8 mouse cellular contexts compared by ENCODE assay signal in the genomic region with DNA sequence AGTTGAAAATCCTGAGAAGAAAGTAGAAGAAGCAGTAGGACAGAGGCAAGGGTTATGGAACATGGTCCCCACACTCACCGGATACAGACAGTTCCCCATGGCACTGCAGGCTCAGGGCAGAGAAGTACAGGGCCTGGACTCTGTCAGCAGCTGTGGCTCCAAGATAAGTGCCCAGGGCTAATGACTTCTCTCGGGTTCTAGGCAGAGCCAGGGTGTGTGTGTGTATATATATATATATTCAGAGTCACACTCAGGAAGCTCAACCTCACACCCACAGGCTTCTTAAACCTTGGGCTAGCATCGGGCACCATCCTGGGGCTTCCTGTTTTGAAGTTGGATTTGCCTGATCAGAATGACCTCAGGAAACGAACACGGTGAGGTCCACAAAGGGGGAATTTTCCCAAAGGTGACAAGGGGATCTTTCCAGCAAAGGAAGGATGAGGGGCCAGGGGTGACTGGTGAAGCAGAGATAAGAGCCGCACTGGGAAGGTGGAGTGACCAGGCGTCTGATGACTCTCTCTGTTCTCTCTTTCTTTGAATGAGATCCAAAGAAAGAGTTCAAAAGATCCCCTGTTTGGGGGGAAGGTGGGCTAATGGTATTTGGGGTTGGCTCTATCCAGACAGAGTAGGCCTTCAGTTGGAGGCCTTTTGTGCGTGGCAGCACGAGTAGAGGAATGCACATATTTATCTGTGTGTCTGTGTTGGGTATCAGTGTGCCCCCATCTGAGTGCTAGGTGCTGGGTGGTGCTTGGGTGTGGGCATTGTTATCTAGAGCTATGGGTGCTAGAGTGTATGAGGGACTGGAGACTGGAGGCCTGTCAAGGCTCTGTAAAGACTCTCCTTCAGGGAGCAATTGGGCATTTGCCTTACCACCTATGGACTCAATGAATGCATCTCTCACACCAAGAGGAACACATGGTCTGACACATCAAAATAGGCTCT. TPM values are rescaled to one million over a fixed set of nuclear protein-coding genes. Genes with fewer than 3 reads are reported as not detected.
A peak's percentile ranks its signal among the peaks of the same experiment; 100 is the strongest.
DNase-seq lines count a peak whose midpoint lies in the region; ATAC-seq lines count a peak whose summit lies in the region.

A gene (minus strand): TSS at position 439 of the 942 bp plus-strand sequence.

- no peak within 1 kb of the TSS for H3K4me3 ChIP-seq in neural tube, embryonic 15.5 days (replicated peaks)

- WGBS in neural tube, embryonic 15.5 days, result 77% methylated on average over 9 of the region's 9 CpGs

- H3K27ac ChIP-seq in neural tube, embryonic 15.5 days (replicated peaks), result no peak within 1 kb of the TSS

- H3K4me2 ChIP-seq in neural tube, embryonic 15.5 days, result no peak within 1 kb of the TSS

- intact Hi-C loops in left cerebral cortex, postnatal 10 days (cut with DNase I), result no loop called here

- H3K27me3 ChIP-seq in neural tube, embryonic 15.5 days (replicated peaks), result no peaks in the 10 kb centered on the region

- no peak within 1 kb of the TSS for H3K9ac ChIP-seq in neural tube, embryonic 15.5 days (replicated peaks)

- no peak for DNase-seq in layer of hippocampus, adult 18-20 months (ENCODE audit: low spot score in 2 of 2)
- no peak for DNase-seq in layer of hippocampus, adult 9-10 months (ENCODE audit: low spot score)
- DNase-seq in left cerebral cortex, postnatal 10 days (ENCODE audit: extremely low spot score in 1 of 2, low spot score in 2 of 2), result no peak
- no peak for DNase-seq in thymus, postnatal 4 days
- DNase-seq in thymus, adult 18-20 months, result no peak

- no peaks in the 10 kb centered on the region for H3K9me3 ChIP-seq in neural tube, embryonic 15.5 days (replicated peaks)

- peak; percentile 73 for ATAC-seq in erythroid progenitor cell, adult 5-6 weeks (replicated peaks; ENCODE audit: low FRiP score, poor library complexity, severe bottlenecking)
- ATAC-seq in neural tube, embryonic 15.5 days (ENCODE audit: low FRiP score), result no peak
- no peak for ATAC-seq in granulocyte monocyte progenitor cell, adult 5-6 weeks (replicated peaks; ENCODE audit: poor library complexity, severe bottlenecking)

- H3K36me3 ChIP-seq in neural tube, embryonic 15.5 days, result peaks cover 30% of the 10 kb centered on the region

- peaks cover 11% of the 10 kb centered on the region; the same call in 1 of the 2 replicates for H3K4me1 ChIP-seq in neural tube, embryonic 15.5 days

RNA-seq across cellular contexts. Expression of the gene that starts here (rescaled TPM):
- 10 to 100 TPM; 55.2 to 58.1 TPM for total RNA-seq in layer of hippocampus, adult 18-20 months (2021)
- total RNA-seq in erythroid progenitor cell, adult 5-6 weeks (2015; ENCODE audit: low replicate concordance), result 223 and 265 TPM in 2 replicates
- 67.0 and 67.1 TPM in 2 replicates for total RNA-seq in erythroid progenitor cell, adult 5-6 weeks (2017; ENCODE audit: low replicate concordance)
- 100 to 1,000 TPM; 111 to 129 TPM for total RNA-seq in left cerebral cortex, postnatal 10 days (2021)
- 17.7 and 18.2 TPM in 2 replicates for polyA plus RNA-seq in neural tube, embryonic 15.5 days (2015; fragmentation: Nextera tagmentation; extraction: Ambion mirVana)
- total RNA-seq in granulocyte monocyte progenitor cell, adult 5-6 weeks (2014; fragmentation: Nextera tagmentation), result not detected in 2 replicates
- total RNA-seq in granulocyte monocyte progenitor cell, adult 5-6 weeks (2017), result not detected in 2 replicates

Comparison
In these comparisons a context has a peak if more than half of its experiments do, and no peak if none do; other contexts are left out.
1. RNA of the gene that starts here (total RNA-seq): 67.0 to 265 TPM in erythroid progenitor cell, adult 5-6 weeks, 111 to 129 TPM in left cerebral cortex, postnatal 10 days and 55.2 to 58.1 TPM in layer of hippocampus, adult 18-20 months; not detected in granulocyte monocyte progenitor cell, adult 5-6 weeks; every median in the first group is over 10 times any median in the second.